9 mouse cellular contexts compared by ENCODE assay signal in genomic region chr13:49651781-49652351, GRCm38 (mm10). TPM values are rescaled to one million over a fixed set of nuclear protein-coding genes. Genes with fewer than 3 reads are reported as not detected.
DNase-seq lines count a peak whose midpoint lies in the region; ATAC-seq and TF ChIP-seq lines count a peak whose summit lies in the region.
"Had no signal": no experiment of that assay in that cellular context is flagged by ENCODE, and none has a peak within 500 bp of the region (broad histone marks: within the 10 kb centered on the region; RNA-seq: fewer than 3 reads in every experiment).

No protein-coding gene starts in this region.

- H3K36me3 ChIP-seq in kidney, embryonic 16.5 days (ENCODE audit: insufficient read depth, low read length) = 0 out of 2 replicates have a peak, but pooled peaks cover 3% of the 10 kb centered on the region
- peaks cover 10% of the 10 kb centered on the region for H3K36me3 ChIP-seq in hindbrain, embryonic 15.5 days
- no peaks in the 10 kb centered on the region for H3K36me3 ChIP-seq in midbrain, embryonic 16.5 days (ENCODE audit: control insufficient read depth, insufficient read depth, low read length)

- no peak for DNase-seq in kidney, adult 9 months
- peak; percentile 1 for DNase-seq in brain, embryonic 14.5 days (ENCODE audit: low read depth)
- no peak for DNase-seq in cerebellum, postnatal 25 days
- DNase-seq in yolk sac, embryonic 10.5 days (ENCODE audit: low spot score) = no peak

- ATAC-seq in kidney, embryonic 16.5 days (ENCODE audit: low FRiP score, low TSS enrichment) = no peak
- ATAC-seq in hindbrain, embryonic 15.5 days (ENCODE audit: low FRiP score, low read depth) = no peak
- no peak for ATAC-seq in midbrain, embryonic 16.5 days
- no peak for ATAC-seq in erythroid progenitor cell, adult 5-6 weeks (replicated peaks; ENCODE audit: low FRiP score, poor library complexity, severe bottlenecking)

- peaks cover 12% of the 10 kb centered on the region for H3K4me1 ChIP-seq in kidney, embryonic 16.5 days (ENCODE audit: insufficient read depth, low read length)
- H3K4me1 ChIP-seq in hindbrain, embryonic 15.5 days (replicated peaks) = peaks cover 18% of the 10 kb centered on the region
- peaks cover 14% of the 10 kb centered on the region for H3K4me1 ChIP-seq in midbrain, embryonic 16.5 days (ENCODE audit: control insufficient read depth, insufficient read depth, low read length)

- H3K4me2 ChIP-seq in kidney, embryonic 16.5 days (replicated peaks; ENCODE audit: low read depth, low read length) = peak overlapping the region; percentile 81
- peak overlapping the region; percentile 93 for H3K4me2 ChIP-seq in hindbrain, embryonic 15.5 days
- peak overlapping the region; percentile 94 for H3K4me2 ChIP-seq in midbrain, embryonic 16.5 days (ENCODE audit: low read length)

- peak overlapping the region; percentile 87 for H3K4me3 ChIP-seq in kidney, embryonic 16.5 days (ENCODE audit: low read length)
- H3K4me3 ChIP-seq in hindbrain, embryonic 15.5 days = peak overlapping the region; percentile 75
- H3K4me3 ChIP-seq in midbrain, embryonic 16.5 days (ENCODE audit: low read depth, low read length) = peak overlapping the region; percentile 88

- no peak overlapping the region for H3K27ac ChIP-seq in kidney, embryonic 16.5 days (ENCODE audit: low read length)
- no peak overlapping the region for H3K27ac ChIP-seq in hindbrain, embryonic 15.5 days (replicated peaks)
- no peak overlapping the region for H3K27ac ChIP-seq in midbrain, embryonic 16.5 days (ENCODE audit: low read length)

- no peak for TF ChIP-seq CTCF in brain, embryonic 14.5 days (IDR thresholded peaks at IDR 0.05; ENCODE audit: borderline replicate concordance, extremely low read depth, insufficient read depth, insufficient read length)

- peak overlapping the region; percentile 58 for H3K9ac ChIP-seq in kidney, embryonic 16.5 days (replicated peaks; ENCODE audit: low read length)
- peak overlapping the region; percentile 47; the same call in 1 of the 2 replicates for H3K9ac ChIP-seq in hindbrain, embryonic 15.5 days
- peak overlapping the region; percentile 59 for H3K9ac ChIP-seq in midbrain, embryonic 16.5 days (ENCODE audit: low read depth, low read length)

- 4% methylated on average over 4 of the region's 4 CpGs for WGBS in kidney, embryonic 16.5 days
- WGBS in hindbrain, embryonic 15.5 days = 1% methylated on average over 4 of the region's 4 CpGs
- WGBS in midbrain, embryonic 16.5 days = 2% methylated on average over 4 of the region's 4 CpGs

- no peak for TF ChIP-seq POLR2A in brain, embryonic 14.5 days (IDR thresholded peaks at IDR 0.05; ENCODE audit: borderline replicate concordance, extremely low read depth, insufficient read depth, insufficient read length, poor library complexity, severe bottlenecking)

- H3K9me3 ChIP-seq in kidney, embryonic 16.5 days (ENCODE audit: low read length) = no peaks in the 10 kb centered on the region
- no peaks in the 10 kb centered on the region for H3K9me3 ChIP-seq in hindbrain, embryonic 15.5 days
- H3K9me3 ChIP-seq in midbrain, embryonic 16.5 days (replicated peaks; ENCODE audit: control insufficient read depth, low read length, poor library complexity, severe bottlenecking) = no peaks in the 10 kb centered on the region

- no peaks in the 10 kb centered on the region for H3K27me3 ChIP-seq in kidney, embryonic 16.5 days (ENCODE audit: insufficient read depth, low read length)
- H3K27me3 ChIP-seq in hindbrain, embryonic 15.5 days = no peaks in the 10 kb centered on the region
- H3K27me3 ChIP-seq in midbrain, embryonic 16.5 days (ENCODE audit: control insufficient read depth, insufficient read depth, low read depth, low read length) = no peaks in the 10 kb centered on the region

RNA-seq across cellular contexts. Expression of gene Cenpp, which starts 0.7 kb away (rescaled TPM):
- 26.2 and 28.6 TPM in 2 replicates for polyA plus RNA-seq in kidney, embryonic 16.5 days (2015; fragmentation: Nextera tagmentation; extraction: Ambion mirVana)
- 3.0 and 6.2 TPM in 2 replicates for polyA plus RNA-seq in brain, embryonic 14.5 days (2012; rRNA removed)
- polyA plus RNA-seq in hindbrain, embryonic 15.5 days (2015; fragmentation: Nextera tagmentation; extraction: Ambion mirVana) = 7.1 and 8.5 TPM in 2 replicates
- polyA plus RNA-seq in midbrain, embryonic 16.5 days (2015; fragmentation: Nextera tagmentation; extraction: Ambion mirVana) = 6.1 and 6.6 TPM in 2 replicates
- total RNA-seq in erythroid progenitor cell, adult 5-6 weeks (2015; ENCODE audit: low replicate concordance) = 77.5 and 87.2 TPM in 2 replicates
- total RNA-seq in erythroid progenitor cell, adult 5-6 weeks (2017; ENCODE audit: low replicate concordance) = 75.9 and 127 TPM in 2 replicates

RNA-seq across cellular contexts. Expression of gene Nol8, which starts 1.0 kb away (rescaled TPM):
- polyA plus RNA-seq in kidney, embryonic 16.5 days (2015; fragmentation: Nextera tagmentation; extraction: Ambion mirVana) = 15.1 and 15.7 TPM in 2 replicates
- 10.6 and 11.6 TPM in 2 replicates for polyA plus RNA-seq in brain, embryonic 14.5 days (2012; rRNA removed)
- 15.0 and 16.8 TPM in 2 replicates for polyA plus RNA-seq in hindbrain, embryonic 15.5 days (2015; fragmentation: Nextera tagmentation; extraction: Ambion mirVana)
- polyA plus RNA-seq in midbrain, embryonic 16.5 days (2015; fragmentation: Nextera tagmentation; extraction: Ambion mirVana) = 13.4 and 18.7 TPM in 2 replicates
- total RNA-seq in erythroid progenitor cell, adult 5-6 weeks (2015; ENCODE audit: low replicate concordance) = 7.6 and 26.4 TPM in 2 replicates
- total RNA-seq in erythroid progenitor cell, adult 5-6 weeks (2017; ENCODE audit: low replicate concordance) = 3.3 and 4.4 TPM in 2 replicates

RNA-seq across cellular contexts. Expression of gene Iars, which starts 30.0 kb away (rescaled TPM):
- polyA plus RNA-seq in kidney, embryonic 16.5 days (2015; fragmentation: Nextera tagmentation; extraction: Ambion mirVana) = 79.2 and 87.0 TPM in 2 replicates
- polyA plus RNA-seq in brain, embryonic 14.5 days (2012; rRNA removed) = 41.9 and 48.7 TPM in 2 replicates
- 49.9 and 52.3 TPM in 2 replicates for polyA plus RNA-seq in hindbrain, embryonic 15.5 days (2015; fragmentation: Nextera tagmentation; extraction: Ambion mirVana)
- 46.7 and 47.2 TPM in 2 replicates for polyA plus RNA-seq in midbrain, embryonic 16.5 days (2015; fragmentation: Nextera tagmentation; extraction: Ambion mirVana)
- 25.2 and 57.3 TPM in 2 replicates for total RNA-seq in erythroid progenitor cell, adult 5-6 weeks (2015; ENCODE audit: low replicate concordance)
- 35.6 and 66.1 TPM in 2 replicates for total RNA-seq in erythroid progenitor cell, adult 5-6 weeks (2017; ENCODE audit: low replicate concordance)

RNA-seq across cellular contexts. Expression of gene Ogn, which starts 44.0 kb away (rescaled TPM):
- 54.9 and 59.1 TPM in 2 replicates for polyA plus RNA-seq in kidney, embryonic 16.5 days (2015; fragmentation: Nextera tagmentation; extraction: Ambion mirVana)
- 6.0 and 9.1 TPM in 2 replicates for polyA plus RNA-seq in brain, embryonic 14.5 days (2012; rRNA removed)
- polyA plus RNA-seq in hindbrain, embryonic 15.5 days (2015; fragmentation: Nextera tagmentation; extraction: Ambion mirVana) = 9.8 and 13.6 TPM in 2 replicates
- polyA plus RNA-seq in midbrain, embryonic 16.5 days (2015; fragmentation: Nextera tagmentation; extraction: Ambion mirVana) = 10.7 and 11.4 TPM in 2 replicates
- 0.36 TPM in 1 of 2 replicates, not detected in the other for total RNA-seq in erythroid progenitor cell, adult 5-6 weeks (2015; ENCODE audit: low replicate concordance)
- total RNA-seq in erythroid progenitor cell, adult 5-6 weeks (2017; ENCODE audit: low replicate concordance) = 2.0 and 5.8 TPM in 2 replicates
- total RNA-seq: neutrophil, adult 5-6 weeks had no signal
